Mouse (Mus musculus): ENCODE measurements around the gene Gm10282. TPM values are rescaled to one million over a fixed set of nuclear protein-coding genes. Genes with fewer than 3 reads are reported as not detected.
A peak's percentile ranks its signal among the peaks of the same experiment; 100 is the strongest.

Gene Gm10282
- 32.8 and 33.9 TPM in 2 replicates for polyA plus RNA-seq (2015; fragmentation: Nextera tagmentation; extraction: Ambion mirVana)

DNA sequence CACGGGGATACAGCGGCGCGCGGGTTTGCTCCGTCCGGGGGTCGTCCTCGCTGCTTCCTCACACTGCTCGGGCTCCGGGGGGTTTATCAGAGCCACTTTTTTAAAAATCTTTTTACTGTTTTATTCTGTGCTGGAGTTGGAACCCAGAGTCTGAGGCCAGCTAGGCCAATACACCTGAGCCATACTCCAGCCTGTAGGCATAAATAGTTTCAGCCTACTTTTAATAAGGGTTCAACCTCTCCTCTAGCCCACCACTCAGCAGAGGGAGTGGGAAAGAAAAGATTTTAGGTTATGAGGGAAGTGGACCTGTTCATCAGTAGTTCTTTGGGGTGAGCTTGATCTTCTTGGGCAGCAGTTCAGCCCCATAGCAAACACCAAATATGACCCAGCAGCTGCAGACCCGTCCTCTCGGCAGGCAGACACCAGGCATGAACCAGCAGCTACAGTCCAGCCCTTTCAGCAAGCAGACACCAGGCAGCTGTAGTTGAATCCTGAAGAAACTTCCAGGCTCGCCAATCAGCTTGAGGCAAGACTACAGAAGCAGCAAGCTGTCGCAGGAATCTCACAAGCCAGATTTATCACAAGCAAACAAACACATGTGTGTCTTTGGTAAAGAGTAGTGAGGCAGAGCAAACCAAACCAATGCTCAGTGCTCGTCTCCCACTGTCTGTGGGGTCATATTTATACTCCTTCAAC is at the start of gene Gm10282:
Gene Gm10282 (minus strand): TSS at position 51 of the 696 bp plus-strand sequence.
- no peak for DNase-seq (ENCODE audit: low spot score)

DNA sequence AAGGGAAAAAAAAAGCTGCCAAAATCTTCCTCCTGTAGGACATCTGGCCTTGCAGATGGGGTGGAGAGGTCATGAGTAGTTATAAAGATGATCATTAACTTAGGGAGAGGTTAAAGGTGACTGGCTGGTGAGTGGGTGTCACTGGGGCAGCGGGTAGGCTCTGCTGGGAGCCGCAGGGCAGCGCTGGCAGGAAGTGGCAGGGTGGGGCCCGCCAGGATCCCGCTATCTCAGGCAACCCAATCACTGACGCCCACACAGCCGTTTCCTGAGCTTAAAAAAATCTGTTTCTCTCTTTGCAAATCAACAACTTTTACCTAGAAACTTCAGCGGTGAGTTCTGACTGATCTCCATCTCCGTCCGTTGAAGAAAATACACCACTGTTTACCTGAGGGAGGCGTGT is 49.2 kb upstream of the Gm10282 start:
- DNase-seq (ENCODE audit: low spot score) = peak; percentile 79

DNA sequence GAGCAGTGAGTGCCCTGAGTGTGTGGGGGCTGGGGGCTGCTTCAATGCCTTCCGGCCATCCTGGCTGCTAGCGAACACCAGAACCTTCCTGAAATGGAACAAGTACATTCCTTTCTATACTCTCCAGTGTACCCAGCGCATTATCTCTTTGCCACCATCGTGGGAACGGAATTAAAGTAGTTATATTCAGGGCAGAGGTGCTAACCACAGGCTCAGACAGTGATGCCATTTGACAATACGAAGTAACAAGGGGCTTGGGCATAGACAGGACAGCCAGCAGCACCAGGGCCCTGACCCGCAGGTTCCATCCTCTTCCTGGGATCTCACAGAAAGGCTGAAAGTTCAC is 48.6 kb upstream of the Gm10282 start:
- DNase-seq (ENCODE audit: low spot score) = peak; percentile 23

DNA sequence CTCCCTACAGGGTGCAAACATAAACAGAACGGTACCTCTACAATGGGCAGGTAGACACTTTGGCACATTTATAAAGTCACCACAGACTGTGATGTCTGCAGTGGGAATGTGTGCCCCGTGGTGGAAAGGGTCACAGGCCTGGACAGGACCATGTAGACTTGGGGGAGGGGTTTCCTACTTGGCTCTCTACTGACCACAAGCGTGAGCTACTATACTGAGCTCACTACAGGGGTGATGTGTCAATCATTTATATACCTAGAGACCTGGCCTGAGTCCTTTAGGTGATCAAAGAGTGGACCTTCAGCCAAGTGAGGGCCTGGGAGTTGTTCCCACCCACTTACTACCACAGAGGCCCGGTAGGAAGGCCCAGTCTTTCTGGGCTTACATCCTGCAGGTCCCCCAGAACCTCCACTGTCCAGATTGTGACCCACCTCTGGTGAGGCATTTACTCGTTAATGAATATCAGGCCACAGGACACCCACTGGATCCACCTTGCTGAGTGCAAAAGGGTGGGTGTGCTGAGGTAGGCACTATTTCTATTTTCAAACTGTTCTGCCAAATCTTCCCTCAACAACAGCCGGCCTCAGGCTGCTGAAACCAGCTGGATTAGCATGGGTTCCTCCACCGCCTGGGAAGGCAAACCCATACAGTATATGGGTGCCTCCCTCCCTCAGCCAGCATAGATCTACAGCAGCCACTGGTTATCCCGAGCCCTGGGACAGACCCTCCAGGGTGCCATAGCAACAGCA is 48.1 kb upstream of the Gm10282 start:
- no peak for DNase-seq (ENCODE audit: low spot score)

GRCm38 (mm10) chr8:72351405-72352005 is 46.4 kb upstream of the Gm10282 start:
- no peak for DNase-seq (ENCODE audit: low spot score)

DNA sequence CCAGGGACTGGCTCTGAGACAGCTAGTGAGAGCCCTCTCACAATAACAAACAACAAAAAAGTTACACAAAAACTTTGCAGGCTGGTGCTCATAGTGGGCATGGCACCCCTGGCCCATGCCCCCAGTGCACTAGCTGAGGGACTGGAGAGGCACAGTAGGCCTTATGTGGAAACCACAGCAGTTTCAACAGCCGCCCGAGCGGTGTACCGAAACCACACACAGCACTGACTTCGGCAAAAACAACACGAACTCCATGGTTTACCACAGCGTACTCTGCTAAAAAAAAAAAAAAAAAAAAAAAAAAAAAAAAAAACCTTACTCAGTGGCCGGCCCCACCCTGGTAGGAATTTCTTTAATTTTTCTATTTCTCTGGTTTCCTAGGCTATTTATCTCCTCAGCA is 45.7 kb upstream of the Gm10282 start:
- DNase-seq (ENCODE audit: low spot score) = peak; percentile 61

GRCm38 (mm10) chr8:72349838-72350237 is 44.8 kb upstream of the Gm10282 start:
- peak; percentile 30 for DNase-seq (ENCODE audit: low spot score)

- no peak for DNase-seq (ENCODE audit: low spot score)
These were observed 43.9 kb upstream of the Gm10282 start for GRCm38 (mm10) chr8:72348956-72349355.

DNA sequence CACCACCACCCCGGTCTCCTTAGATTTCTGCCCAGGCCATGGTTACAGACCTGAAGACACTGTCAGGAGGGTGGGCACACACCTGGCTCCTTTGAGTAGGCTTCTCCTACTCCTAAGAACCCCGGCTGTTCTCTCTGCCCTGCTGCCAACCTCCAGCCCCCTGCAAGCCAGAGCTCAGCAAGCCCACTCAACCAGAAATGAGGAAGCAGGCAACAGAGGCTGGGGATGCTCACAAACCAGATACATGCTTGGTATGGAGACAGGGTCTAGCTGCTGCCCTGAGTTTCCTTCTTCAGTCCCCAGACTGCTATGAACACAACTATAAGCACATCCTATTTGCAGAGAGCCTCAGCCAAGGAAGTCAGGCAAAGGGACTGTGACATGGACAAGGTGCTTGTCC is 43.1 kb upstream of the Gm10282 start:
- DNase-seq (ENCODE audit: low spot score) = peak; percentile 16

DNA sequence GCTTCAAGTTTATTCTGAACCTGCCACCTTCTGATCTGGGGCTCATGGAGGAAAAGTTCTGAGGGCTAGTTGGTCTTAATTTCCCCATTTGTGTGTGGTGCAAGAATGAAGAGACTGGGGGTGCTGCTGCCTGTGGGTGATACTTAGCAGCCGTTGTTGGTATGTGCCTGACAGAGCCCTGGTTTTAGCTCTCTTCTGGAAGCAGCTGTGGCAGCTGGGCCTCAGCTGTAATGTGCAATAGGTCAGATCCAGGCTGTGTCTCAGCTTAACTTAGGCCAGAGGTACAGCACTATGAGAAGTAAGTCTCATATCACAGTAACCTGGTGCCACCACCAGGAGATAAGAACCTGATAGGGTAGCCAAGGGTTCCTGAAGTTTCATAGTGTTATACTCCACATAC is 42.5 kb upstream of the Gm10282 start:
- DNase-seq (ENCODE audit: low spot score) = no peak

GRCm38 (mm10) chr8:72343725-72344124 is 38.7 kb upstream of the Gm10282 start:
- DNase-seq (ENCODE audit: low spot score) = no peak

- no peak for DNase-seq (ENCODE audit: low spot score)
These were observed 37.7 kb upstream of the Gm10282 start for GRCm38 (mm10) chr8:72342556-72343300.

GRCm38 (mm10) chr8:72337034-72337433 is 32.0 kb upstream of the Gm10282 start:
- no peak for DNase-seq (ENCODE audit: low spot score)

DNA sequence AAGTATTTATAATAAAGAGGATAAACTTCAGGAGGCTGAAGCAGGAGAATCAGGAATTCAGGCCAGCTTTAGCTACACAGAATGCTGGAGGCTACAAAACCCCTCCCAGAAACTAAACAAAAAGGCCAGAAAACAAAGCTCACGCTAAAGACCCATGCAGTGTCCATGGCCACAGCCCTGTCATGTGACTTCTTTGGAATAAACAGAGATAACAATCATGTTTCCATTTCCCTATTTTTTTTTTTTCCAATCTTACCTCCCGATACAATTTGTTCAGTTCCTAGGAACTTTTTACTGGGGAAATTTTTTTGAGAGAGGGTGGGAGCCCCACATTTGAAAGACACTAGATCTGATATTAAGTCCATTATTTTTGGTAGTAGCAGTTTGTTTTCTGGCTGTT is 31.2 kb upstream of the Gm10282 start:
- DNase-seq (ENCODE audit: low spot score) = no peak

DNA sequence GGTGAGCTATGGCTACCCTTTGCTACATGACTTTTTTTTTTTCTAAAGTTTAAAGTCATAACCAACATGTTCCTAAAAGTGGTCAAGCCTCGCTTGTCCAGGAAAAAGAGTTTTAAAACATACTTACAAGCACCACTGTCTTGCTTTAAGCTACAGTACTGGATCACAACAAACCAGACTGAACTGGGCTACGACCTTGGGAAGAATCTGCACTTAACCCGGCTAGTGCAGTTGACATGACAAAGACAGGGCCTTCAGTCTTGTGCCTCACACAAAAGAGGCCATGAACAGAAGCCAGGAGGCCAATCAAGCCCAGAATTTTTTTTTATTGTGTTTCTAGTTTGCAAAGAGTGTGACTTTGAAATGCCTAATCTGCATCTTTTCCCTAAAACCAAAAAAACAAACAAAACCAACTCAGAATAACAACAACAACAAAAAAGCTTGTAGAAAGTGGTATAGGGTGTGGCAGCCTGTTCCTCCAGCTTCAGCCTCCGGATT is 29.1 kb upstream of the Gm10282 start:
- no peak for DNase-seq (ENCODE audit: low spot score)

DNA sequence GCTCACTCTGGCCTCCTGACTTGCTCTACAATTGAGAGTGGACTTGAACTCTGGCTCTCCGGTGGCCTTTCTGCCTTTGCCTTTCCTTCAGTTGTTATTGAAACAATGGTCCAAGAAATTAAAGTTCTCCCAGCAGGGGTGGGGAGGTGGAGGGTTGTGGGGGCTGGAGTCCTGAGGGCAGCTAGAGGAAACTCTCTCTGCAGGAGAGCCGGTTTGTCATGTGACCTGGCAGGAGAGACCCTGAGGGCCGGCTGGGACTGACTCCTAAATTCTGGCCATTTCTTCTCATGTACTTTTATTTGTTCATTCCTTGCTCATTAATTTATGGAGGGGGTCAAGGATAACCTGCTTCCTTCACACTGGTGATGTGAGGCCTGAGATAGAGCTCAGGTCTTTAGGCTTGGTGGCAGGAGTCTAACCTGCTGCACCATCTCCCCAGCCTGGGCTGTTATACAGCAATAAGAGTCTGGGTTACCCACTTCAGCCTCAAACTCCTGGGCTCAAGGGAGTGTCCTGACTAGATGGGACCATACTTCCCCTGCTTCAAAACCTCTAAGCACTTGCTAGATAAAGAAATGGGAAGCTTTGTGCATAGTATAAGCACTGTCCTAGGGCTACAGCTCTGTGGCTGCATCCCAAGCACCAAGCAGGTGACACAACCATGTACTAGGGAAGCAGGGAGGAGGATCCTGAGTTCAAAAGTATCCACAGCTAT is 28.5 kb upstream of the Gm10282 start:
- DNase-seq (ENCODE audit: low spot score) = no peak

DNA sequence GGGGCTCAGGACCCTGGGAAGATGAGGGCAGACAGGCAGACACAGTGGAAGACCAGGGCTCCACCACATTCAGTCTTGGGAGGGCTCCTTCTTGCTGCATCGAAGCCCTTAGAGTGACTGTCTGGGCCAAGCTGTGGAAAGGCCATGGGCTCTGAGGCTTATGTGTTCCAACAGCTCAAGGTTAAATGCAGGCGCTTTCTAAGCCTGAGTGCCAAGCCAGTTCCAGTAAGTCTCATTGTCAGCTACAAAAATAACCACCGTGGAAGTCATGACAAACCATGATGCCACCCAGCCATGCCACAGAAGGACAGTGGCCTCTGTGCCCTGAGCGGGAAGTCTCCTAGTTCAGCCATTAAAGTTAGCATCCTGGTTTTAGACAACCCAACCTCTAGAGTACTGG is 26.6 kb upstream of the Gm10282 start:
- DNase-seq (ENCODE audit: low spot score) = no peak

- DNase-seq (ENCODE audit: low spot score) = no peak
These were observed 25.9 kb upstream of the Gm10282 start for GRCm38 (mm10) chr8:72330806-72331516.

DNA sequence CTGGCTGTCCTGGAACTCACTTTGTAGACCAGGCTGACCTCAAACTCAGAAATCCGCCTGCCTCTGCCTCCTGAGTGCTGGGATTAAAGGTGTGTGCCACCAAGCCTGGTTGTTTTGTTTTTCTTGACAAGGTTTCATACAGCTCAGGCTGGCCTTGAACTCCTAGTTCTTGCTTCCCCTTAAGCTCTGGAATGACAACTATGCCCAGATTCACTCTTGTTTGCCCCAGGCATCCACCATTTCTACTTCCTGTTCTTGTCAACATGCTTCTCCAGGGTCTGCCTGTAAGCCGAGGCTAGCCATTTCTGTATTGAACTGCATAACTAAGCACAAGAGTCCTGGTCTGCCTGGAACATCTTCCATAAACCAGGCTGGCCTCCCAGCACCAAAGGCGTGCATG is 24.1 kb upstream of the Gm10282 start:
- no peak for DNase-seq (ENCODE audit: low spot score)

DNA sequence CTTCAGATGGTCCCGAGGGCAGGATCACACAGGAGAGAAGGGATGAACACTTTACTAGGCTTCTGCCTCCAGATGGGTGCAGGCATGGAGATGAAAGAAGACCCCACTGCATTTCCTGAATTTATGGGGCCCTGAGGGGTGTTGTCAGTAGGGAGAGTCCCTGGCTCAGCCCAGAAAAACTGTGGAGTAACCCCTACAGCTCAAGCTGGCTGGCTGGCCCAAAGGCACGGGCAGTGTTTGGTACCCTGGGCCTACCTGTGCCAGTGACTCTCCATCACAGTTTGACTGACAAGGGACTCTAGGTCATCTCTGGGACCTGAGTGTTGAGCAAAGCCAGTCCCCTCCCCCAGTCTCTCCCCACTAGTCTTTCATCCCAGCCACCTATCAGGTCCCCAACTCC is 19.6 kb upstream of the Gm10282 start:
- DNase-seq (ENCODE audit: low spot score) = no peak

Data from thymus, postnatal 0 days (tissue).